Mouse (Mus musculus) stomach, embryonic 16.5 days (tissue): Measurements from ENCODE around the gene Aldh1a2. TPM values are rescaled to one million over a fixed set of nuclear protein-coding genes. Genes with fewer than 3 reads are reported as not detected.

Experiments
- ATAC-seq: fragments of 200-750 bp; cut with Nextera tagmentation; 2 replicates; pipeline ENCODE4 v1.8.0; 2017; ENCODE audit warnings: moderate number of reproducible peaks, moderate TSS enrichment; ENCODE audit not compliant: insufficient read depth, low FRiP score
- H3K27ac ChIP-seq: fragments of 300-500 bp; sonication (generic); 2 replicates; pipeline ENCODE4 v1.5.1; 2014; ENCODE audit warnings: low read length
- H3K27me3 ChIP-seq: fragments of 300-500 bp; sonication (generic); 2 replicates; pipeline ENCODE4 v1.6.1; 2014; ENCODE audit warnings: low read length, control low read depth, mixed read lengths; ENCODE audit not compliant: control insufficient read depth, insufficient read depth
- H3K36me3 ChIP-seq: fragments of 300-500 bp; sonication (generic); 2 replicates; pipeline ENCODE4 v1.6.1; 2014; ENCODE audit warnings: low read length; ENCODE audit not compliant: control insufficient read depth, insufficient read depth
- H3K4me1 ChIP-seq: fragments of 300-500 bp; sonication (generic); 2 replicates; pipeline ENCODE4 v1.6.1; 2014; ENCODE audit warnings: low read length, control low read depth, mixed read lengths; ENCODE audit not compliant: control insufficient read depth, insufficient read depth
- H3K4me2 ChIP-seq: fragments of 300-500 bp; sonication (generic); 2 replicates; pipeline ENCODE4 v1.6.1; 2014; ENCODE audit warnings: low read depth, low read length, mixed read lengths
- H3K4me3 ChIP-seq: fragments of 300-500 bp; sonication (generic); replicated peaks from 2 replicates; pipeline ENCODE4 v1.5.1; 2014; ENCODE audit warnings: mild to moderate bottlenecking, low read length
- H3K9ac ChIP-seq: fragments of 300-500 bp; sonication (generic); 2 replicates; pipeline ENCODE4 v1.6.1; 2014; ENCODE audit warnings: low read length
- H3K9me3 ChIP-seq: fragments of 300-500 bp; sonication (generic); replicated peaks from 2 replicates; pipeline ENCODE4 v1.6.1; 2016; ENCODE audit warnings: low read length, control low read depth; ENCODE audit not compliant: control insufficient read depth
- WGBS: fragments of 180-500 bp; shearing (Covaris S2); extraction: QIAGEN DNeasy Blood & Tissue Kit; methylation state at CpG from one replicate; pipeline ENCODE4 v1.1.7; 2014; 5-methylcytosine and 5-hydroxymethylcytosine counted together
- polyA plus RNA-seq: library from polyadenylated mRNA; unstranded; fragments of >200 nt; fragmentation: Nextera tagmentation; extraction: Ambion mirVana; gene quantifications from 2 replicates; pipeline ENCODE4 v1.2.1, GENCODE M21; 2015

Aldh1a2 gene
- polyA plus RNA-seq, 1 experiment from 2014 or later, result 91.0 TPM

DNA sequence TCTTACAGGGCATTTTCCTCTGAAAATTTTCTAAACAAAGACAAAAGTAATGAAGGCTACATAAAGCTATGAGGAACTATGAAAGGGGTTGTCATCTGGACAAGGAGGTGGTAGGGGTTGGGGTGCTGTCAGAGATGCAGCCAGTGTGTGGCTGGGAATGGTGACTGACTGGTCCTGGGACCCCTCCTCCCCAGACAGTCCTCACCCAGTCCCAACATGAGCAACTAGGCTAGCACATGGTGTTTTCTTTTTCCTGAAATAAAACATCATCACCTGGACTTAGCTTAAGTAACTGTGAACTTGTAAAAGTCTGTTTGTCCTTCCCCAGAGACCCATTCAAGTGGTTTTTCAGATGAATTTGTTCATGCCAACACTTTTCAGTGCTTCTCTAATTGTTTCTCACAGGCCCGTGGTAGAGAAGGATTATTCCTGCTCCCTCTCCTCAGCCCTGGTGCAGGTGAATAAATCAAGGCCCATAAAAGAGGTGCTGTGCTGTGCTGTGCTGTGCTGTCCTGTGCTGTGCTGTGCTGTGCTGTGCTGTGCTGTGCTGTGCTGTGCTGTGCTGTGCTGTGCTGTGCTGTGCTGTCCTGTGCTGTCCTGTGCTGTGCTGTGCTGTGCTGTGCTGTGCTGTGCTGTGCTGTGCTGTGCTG is 107.8 kb downstream of the Aldh1a2 start:
- H3K9ac ChIP-seq, result no peak overlapping the region
- H3K36me3 ChIP-seq, result no peaks in the 10 kb centered on the region
- 54% methylated on average over 1 of the region's 1 CpGs for WGBS
- H3K27ac ChIP-seq, result no peak overlapping the region
- no peak overlapping the region for H3K4me3 ChIP-seq
- H3K4me2 ChIP-seq, result no peak overlapping the region
- H3K4me1 ChIP-seq, result peaks cover 2% of the 10 kb centered on the region; the same call in 1 of the 2 replicates
- no peaks in the 10 kb centered on the region for H3K27me3 ChIP-seq
- H3K9me3 ChIP-seq, result no peaks in the 10 kb centered on the region
- no peak for ATAC-seq

GRCm38 (mm10) chr9:71324060-71324459 is 108.5 kb downstream of the Aldh1a2 start:
- Histone ChIP-seq H3K9ac (no peak overlapping the region), H3K4me3 (no peak overlapping the region), H3K9me3 (no peaks in the 10 kb centered on the region), H3K4me2 (no peak overlapping the region), H3K36me3 (no peaks in the 10 kb centered on the region), H3K27ac (no peak overlapping the region), H3K27me3 (no peaks in the 10 kb centered on the region), H3K4me1 (no peaks in the 10 kb centered on the region; the same call in 1 of the 2 replicates)
- ATAC-seq, result no peak
- WGBS, result 36% methylated on average over 5 of the region's 5 CpGs

GRCm38 (mm10) chr9:71326261-71326660 is 110.7 kb downstream of the Aldh1a2 start:
- no peaks in the 10 kb centered on the region; the same call in 1 of the 2 replicates for H3K4me1 ChIP-seq
- no peak for ATAC-seq
- WGBS, result 77% methylated on average over 4 of the region's 4 CpGs
- H3K9me3 ChIP-seq, result no peaks in the 10 kb centered on the region
- H3K27ac ChIP-seq, result no peak overlapping the region
- H3K4me2 ChIP-seq, result no peak overlapping the region
- H3K9ac ChIP-seq, result no peak overlapping the region
- H3K36me3 ChIP-seq, result no peaks in the 10 kb centered on the region
- no peaks in the 10 kb centered on the region for H3K27me3 ChIP-seq
- H3K4me3 ChIP-seq, result no peak overlapping the region

DNA sequence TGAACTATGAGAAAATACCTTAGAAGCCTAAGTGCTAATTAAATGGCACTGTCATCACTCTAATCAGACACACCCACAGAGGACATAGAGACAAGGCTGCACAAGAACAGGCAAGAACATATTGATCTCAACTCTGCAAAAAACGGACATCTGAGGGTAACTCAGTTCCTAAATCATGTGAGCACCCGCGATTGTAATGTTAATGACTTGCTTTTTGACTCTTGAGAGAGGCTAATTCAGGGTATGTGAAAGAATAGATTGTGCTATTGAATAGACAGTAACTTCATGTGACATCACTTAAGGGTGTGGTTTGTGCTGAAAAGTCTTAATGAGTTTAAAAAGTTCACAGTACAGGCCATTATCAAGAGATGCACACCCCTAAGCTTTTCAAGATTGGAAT is 116.1 kb downstream of the Aldh1a2 start:
- no peak for ATAC-seq
- no peak overlapping the region for H3K9ac ChIP-seq

DNA sequence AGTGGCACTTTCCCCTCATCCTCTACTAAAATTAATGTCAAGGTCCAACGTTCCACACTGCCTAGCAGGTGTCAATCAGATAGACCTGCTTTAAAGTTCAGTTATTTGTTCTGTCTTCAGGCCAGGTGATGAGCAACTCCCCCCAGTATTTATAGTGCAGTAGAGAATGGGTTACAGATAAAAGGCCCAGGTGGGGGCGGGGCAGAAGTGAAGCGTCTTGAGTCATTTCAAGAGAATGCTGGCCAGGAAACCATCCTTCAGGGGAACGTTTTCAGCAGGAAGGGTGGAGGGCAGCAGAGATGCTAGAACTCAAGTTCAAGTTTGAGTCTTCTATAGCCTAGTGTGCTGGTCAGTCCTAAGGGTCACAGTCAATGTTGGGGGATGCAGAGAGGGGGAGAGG is 121.1 kb downstream of the Aldh1a2 start:
- Histone ChIP-seq H3K27me3 (no peaks in the 10 kb centered on the region), H3K4me1 (no peaks in the 10 kb centered on the region), H3K27ac (no peak overlapping the region), H3K9ac (no peak overlapping the region), H3K9me3 (no peaks in the 10 kb centered on the region), H3K4me3 (no peak overlapping the region), H3K4me2 (no peak overlapping the region), H3K36me3 (no peaks in the 10 kb centered on the region)
- WGBS, result 46% methylated on average over 4 of the region's 4 CpGs
- no peak for ATAC-seq

More for the DNA sequence above, 116.1 kb downstream of the Aldh1a2 start:
- Histone ChIP-seq H3K27me3 (no peaks in the 10 kb centered on the region), H3K9me3 (no peaks in the 10 kb centered on the region), H3K36me3 (no peaks in the 10 kb centered on the region), H3K4me3 (no peak overlapping the region), H3K4me1 (no peaks in the 10 kb centered on the region), H3K4me2 (no peak overlapping the region), H3K27ac (no peak overlapping the region)
- 67% methylated on average over 3 of the region's 3 CpGs for WGBS

GRCm38 (mm10) chr9:71337425-71337824 is 121.8 kb downstream of the Aldh1a2 start:
- Histone ChIP-seq H3K4me2 (no peak overlapping the region), H3K27ac (no peak overlapping the region), H3K4me3 (no peak overlapping the region), H3K36me3 (no peaks in the 10 kb centered on the region), H3K9me3 (no peaks in the 10 kb centered on the region), H3K4me1 (no peaks in the 10 kb centered on the region), H3K27me3 (no peaks in the 10 kb centered on the region), H3K9ac (no peak overlapping the region)
- ATAC-seq, result no peak
- 85% methylated on average over 3 of the region's 3 CpGs for WGBS

DNA sequence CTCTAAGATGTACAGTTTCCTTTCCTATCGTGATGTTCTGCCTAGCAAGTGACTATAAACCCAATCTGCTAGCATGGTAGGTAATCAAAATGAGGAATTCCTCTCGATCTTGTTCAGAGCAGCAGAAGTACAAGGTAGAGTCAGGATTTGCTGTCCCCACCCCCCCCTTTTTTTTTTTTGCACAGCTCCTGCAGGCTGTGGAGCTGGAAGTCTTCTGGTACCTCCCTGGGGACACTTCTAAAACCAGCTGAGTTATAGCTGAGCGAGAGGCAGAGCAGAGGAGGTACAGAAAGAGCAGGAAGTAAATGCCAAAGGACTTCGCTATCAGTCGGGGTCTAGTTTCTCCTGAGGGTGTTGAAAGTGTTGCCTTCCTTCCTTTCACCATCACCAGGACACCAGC is 124.5 kb downstream of the Aldh1a2 start:
- Histone ChIP-seq H3K27me3 (no peaks in the 10 kb centered on the region), H3K9ac (no peak overlapping the region), H3K27ac (no peak overlapping the region), H3K9me3 (no peaks in the 10 kb centered on the region), H3K4me3 (no peak overlapping the region), H3K4me2 (no peak overlapping the region), H3K4me1 (no peaks in the 10 kb centered on the region), H3K36me3 (no peaks in the 10 kb centered on the region)
- ATAC-seq, result no peak
- 60% methylated on average over 5 of the region's 5 CpGs for WGBS

Other genes with a start within 250 kb of the Aldh1a2 start
- gene Aqp9, start 47.1 kb upstream of the Aldh1a2 start, polyA plus RNA-seq, result 0.84 and 0.95 TPM in 2 replicates